Mouse (Mus musculus) left cerebral cortex, adult 6 months (tissue): ENCODE data around the gene Cxadr. TPM values are rescaled to one million over a fixed set of nuclear protein-coding genes. Genes with fewer than 3 reads are reported as not detected.

Source experiments
- long read RNA-seq, 2 experiments: library from polyadenylated mRNA; unstranded; transcript quantifications; one replicate each; pipeline ENCODE4 v2.0.0; 2019 to 2020
- polyA plus RNA-seq: library from polyadenylated mRNA; unstranded; fragments of <200 nt; fragmentation: Nextera tagmentation; gene quantifications from 2 replicates; pipeline ENCODE4 v1.2.3, GENCODE M21; 2021

Cxadr gene
- 2.9 and 4.8 TPM in 2 replicates for polyA plus RNA-seq
- long read RNA-seq, experiment 1, full-length matches to known transcripts, result 6 of 11 reads
- long read RNA-seq, experiment 1, partial matches to known transcripts, result 0 of 11 reads
- long read RNA-seq, experiment 1, other reads (novel, unspliced or antisense), result 5 of 11 reads
- long read RNA-seq, experiment 2, full-length matches to known transcripts, result 2 of 6 reads
- long read RNA-seq, experiment 2, partial matches to known transcripts, result 0 of 6 reads
- long read RNA-seq, experiment 2, other reads (novel, unspliced or antisense), result 4 of 6 reads

DNA sequence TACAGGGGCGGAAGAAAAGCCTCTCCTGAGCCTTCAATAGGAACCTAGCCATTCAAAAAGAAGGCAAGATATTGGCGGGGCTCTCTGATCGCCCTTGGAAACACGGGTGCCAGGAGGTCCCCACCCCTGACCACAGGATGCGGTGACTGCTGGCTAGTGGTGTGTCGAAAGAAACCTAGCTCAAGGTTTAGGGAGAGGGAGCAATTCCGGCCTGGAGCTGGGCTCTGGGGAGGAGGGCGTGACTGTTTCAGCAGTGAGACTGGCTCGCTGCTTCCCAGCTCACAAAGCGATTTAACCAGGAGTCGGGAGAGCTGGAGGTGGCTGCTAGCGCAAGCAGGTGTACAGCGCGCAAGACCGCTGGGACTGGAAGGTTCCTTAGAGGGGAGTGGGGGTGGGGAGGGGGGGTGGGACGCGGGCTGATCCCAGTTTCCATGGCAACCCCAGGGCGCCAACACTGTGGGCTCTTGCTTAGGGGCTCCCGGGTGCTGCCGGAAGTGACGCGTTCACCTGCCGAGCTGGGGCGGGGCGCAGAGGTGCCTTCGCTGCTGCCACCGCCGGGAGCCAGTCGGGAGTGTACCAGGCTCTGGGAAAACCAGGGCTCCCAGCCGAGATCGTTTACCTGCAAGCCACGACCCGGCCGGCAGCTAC lies at the start of gene Cxadr:
Cxadr (plus strand) TSS at position 307 of the 648 bp plus-strand sequence.

GRCm38 (mm10) chr16:78376745-78377570 lies 75.7 kb downstream of the Cxadr start, which contains the start of gene Btg3:
Gene Btg3 (minus strand): TSS chr16:78377192.

Other genes with a start within 250 kb of the Cxadr start
- gene Btg3, start 75.7 kb downstream of the Cxadr start, polyA plus RNA-seq, result 12.1 and 50.8 TPM in 2 replicates